Mouse (Mus musculus) gastrocnemius, postnatal 25 days (tissue): ENCODE measurements around the gene Col5a3. TPM values are rescaled to one million over a fixed set of nuclear protein-coding genes. Genes with fewer than 3 reads are reported as not detected.
"Not testable (repeated sequence)": the region's sequence is repeated elsewhere in the genome, so short reads cannot be mapped to it uniquely, and the experiment has no call there.

Experiments used
- DNase-seq: peaks from one replicate; pipeline ENCODE4 v3.0.0; 2022
- long read RNA-seq, 2 experiments: library from polyadenylated mRNA; stranded (forward); transcript quantifications; one replicate each; pipeline ENCODE4 v2.0.0; 2021
- total RNA-seq, 2 experiments: library from RNA; stranded (reverse); gene quantifications; 1 replicate in 1 of 2; 2 replicates in 1 of 2; pipeline ENCODE4 v1.2.3; 2021

Gene Col5a3
- total RNA-seq: 10 to 100 TPM; 37.8 to 41.0 TPM
- long read RNA-seq, experiment 1, full-length matches to known transcripts: 1 of 47 reads
- long read RNA-seq, experiment 1, partial matches to known transcripts: 19 of 47 reads
- long read RNA-seq, experiment 1, other reads (novel, unspliced or antisense): 27 of 47 reads
- long read RNA-seq, experiment 2, full-length matches to known transcripts: 1 of 26 reads
- long read RNA-seq, experiment 2, partial matches to known transcripts: 18 of 26 reads
- long read RNA-seq, experiment 2, other reads (novel, unspliced or antisense): 7 of 26 reads

DNA sequence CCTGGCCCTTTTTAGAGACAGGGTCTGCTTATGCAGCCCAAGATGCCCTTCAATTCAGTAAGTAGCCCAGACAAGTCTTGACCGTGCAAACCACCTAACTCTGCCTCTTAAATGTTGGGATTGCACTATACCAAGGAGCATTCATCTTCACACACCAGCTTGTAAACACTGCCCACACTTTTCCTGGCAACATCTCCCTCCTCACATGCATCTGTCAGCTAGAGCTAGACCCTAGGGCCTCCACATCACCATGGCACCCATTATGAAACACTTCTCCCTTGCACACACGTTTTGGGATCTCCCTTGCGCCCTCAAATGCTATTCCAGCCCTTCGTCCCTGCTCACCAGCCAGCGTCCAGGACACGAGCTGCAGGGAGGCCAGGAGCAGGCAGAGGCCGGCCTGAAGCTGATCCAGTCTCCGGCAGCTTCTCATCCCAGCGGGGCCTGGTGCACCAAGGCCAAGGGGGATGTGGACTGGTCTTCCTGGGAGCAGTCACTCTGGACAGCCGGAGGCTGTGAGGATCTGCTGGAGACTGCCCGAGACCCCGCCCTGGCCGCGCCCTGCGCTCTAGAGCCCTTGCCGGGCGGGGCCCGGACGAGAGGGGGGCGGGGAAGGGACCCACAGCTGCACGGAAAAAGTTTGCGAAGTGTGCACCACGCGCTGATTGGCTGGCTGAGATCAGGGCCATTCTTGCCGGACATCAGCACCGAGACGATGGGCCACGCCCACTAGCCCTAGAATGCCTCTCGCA lies at the start of gene Col5a3:
Gene Col5a3, minus strand, starts transcription at position 547 of the 752 bp plus-strand sequence.
- DNase-seq: peak; percentile 90

DNA sequence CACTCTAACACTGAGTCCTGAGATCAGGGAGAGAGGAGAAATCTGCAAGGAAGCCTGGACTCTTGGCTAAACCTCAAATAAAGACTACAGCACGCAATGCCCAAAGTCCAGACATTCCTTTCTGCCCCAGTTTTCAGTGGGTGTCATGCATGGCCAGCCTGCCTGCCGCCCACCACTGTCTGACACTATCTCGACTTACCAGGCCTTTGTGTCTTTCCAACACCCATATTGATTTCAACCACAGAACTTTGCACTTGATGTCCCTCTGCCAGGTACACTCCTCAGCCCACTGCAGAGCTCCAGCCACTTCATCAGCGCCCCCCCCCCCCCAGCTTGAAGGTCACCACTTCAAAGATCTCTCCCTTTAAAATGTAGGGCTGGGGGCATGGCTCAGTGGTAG lies 47.4 kb upstream of the Col5a3 start:
- no peak for DNase-seq

DNA sequence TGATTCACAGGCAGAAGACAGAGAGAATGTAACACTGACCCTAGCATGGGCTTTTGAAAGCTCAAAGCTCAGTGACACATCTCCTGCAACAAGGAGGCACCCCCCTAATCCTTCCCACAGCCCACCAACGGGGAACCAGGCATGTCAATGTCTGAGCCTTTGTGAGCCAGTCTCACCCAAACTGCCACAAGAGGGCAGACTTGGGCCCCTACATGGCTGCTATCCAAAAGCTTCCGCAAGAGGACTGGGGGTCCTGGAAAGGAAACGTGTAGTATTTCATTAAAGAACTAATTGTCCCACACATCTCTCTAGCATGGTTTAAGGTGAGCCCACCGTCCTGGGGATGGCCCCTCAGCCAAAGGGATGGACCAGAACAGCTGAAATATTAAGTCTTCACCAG lies 47.0 kb upstream of the Col5a3 start:
- no peak for DNase-seq

GRCm38 (mm10) chr9:20859926-20860325 lies 45.1 kb upstream of the Col5a3 start:
- DNase-seq: no peak

DNA sequence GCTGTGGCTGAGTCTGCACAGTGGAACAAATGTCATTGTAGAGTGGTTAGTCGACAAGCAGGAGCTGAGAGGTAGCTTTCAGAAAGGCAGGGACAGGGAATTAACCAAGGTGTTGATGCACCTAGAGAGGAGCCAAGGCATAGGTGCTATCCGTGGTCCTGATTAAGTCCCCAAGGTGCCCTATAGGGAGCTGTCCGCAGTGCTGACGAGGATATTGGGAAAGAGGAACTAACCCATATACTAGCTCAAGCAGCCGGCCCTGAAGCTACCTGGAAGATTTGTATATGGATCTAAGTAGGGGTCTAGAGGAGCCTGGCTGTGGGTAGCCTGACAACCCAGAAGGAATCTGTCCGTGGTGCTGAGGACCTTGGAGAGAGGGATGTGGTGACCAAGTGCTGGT lies 42.3 kb upstream of the Col5a3 start:
- DNase-seq: no peak

DNA sequence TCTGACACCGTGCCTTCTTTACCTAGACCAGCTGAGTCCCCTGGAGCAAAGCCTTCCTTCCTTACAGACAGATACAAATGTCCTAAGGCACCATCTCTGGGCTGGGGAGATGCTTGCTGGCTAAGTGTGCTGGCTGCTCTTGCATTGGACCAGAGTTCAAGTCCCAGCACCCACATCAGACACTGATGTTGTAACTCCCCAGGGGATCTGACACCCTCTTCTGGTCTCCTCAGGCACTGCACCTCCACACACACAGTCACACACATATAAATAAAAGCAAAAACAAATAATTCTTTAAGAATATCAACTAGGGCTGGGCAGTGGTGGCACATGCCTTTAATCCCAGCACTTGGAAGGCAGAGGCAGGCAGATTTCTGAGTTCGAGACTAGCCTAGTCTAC lies 35.3 kb upstream of the Col5a3 start:
- no peak for DNase-seq

DNA sequence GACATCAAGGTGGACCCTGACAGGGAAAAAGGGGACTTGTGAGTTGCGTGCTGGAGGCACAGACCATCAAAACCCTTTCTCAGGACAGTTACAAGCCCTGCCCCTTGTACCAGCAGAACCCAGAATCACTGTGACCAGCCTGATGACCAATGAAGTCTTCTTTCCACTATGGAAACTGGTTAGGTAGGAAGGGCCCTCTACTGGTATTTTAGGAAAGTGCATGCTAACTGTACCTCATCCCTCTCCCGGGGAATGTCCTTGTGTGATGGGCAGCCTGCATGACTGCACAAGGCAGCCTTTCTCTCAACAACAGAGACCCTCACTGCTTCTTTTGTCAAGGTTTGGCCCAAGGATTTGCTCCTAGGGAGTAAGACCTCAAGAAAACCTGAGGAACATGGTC lies 27.8 kb upstream of the Col5a3 start:
- DNase-seq: no peak

DNA sequence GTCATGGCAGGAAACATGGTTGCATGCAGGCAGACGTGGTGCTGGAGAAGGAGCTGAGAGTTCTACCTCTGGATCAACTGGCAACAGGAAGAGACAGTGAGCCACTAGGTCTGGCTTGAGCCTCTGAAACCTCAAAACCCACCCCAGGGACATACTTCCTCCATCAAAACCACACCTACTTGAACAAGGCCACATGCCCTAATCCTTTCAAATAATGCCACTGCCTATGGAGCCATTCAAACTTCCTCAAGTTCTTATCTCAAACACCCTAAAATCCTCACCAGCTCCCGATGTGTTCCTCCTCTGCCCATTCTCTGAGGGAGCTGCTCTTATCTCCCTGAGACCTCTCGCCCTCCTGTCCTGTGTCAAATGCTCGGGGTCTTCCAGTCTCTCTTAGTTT lies 27.3 kb upstream of the Col5a3 start:
- DNase-seq: no peak

- no peak for DNase-seq
Observed at GRCm38 (mm10) chr9:20838931-20839330, 24.1 kb upstream of the Col5a3 start.

DNA sequence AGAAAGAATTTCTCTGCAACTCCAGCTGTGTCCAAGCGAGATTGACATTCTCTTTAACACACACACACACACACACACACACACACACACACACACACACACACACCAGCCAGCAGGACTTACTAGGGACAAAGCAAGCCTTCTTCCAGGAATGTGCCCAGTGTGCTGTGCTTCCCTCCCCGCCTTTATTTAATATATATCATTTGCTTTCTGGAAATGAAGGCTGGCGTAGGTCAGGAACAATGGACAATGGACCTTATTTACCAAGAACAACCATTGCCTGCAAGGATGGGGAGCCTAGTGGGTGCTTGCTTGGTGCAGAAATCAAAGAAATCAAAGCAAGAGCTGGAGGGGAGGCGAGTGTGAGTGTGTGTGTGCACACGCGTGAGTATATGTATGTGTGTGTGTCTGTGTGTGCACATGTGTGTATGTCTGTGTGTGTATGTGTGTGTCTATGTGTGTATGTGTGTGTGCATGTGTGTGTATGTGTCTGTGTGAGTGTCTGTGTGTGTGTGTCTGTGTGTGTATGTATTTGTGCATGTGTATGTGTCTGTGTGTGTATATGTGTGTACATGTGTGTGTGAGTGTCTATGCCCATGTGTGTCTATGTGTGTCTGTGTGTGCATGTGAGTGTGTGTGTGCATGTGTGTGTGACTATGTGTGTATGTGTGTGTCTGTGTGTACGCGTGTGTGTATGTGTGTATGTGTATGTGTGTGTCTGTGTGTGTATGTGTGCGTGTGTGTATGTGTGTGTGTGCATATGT lies 22.5 kb upstream of the Col5a3 start:
- DNase-seq: no peak

GRCm38 (mm10) chr9:20835431-20835954 lies 20.6 kb upstream of the Col5a3 start:
- not testable (repeated sequence) for DNase-seq

DNA sequence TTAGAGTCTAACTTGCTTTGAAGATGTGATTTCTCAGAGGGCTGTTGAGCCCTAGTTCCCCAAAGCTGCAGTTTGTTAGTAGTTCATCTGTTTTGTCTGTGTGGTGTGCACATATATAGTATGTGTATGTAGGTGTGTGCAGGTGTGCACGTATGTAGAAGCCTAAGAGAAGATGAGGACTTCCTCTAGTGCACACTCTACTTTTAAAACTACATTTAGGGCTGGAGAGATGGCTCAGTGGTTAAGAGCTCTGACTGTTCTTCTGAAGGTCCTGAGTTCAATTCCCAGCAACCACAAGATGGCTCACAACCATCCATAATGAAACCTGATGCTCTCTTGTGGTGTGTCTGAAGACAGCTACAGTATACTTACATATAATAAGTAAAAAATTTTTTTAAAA lies 20.0 kb upstream of the Col5a3 start:
- no peak for DNase-seq

- DNase-seq: peak; percentile 96
Observed at GRCm38 (mm10) chr9:20830901-20831643, 16.2 kb upstream of the Col5a3 start.

DNA sequence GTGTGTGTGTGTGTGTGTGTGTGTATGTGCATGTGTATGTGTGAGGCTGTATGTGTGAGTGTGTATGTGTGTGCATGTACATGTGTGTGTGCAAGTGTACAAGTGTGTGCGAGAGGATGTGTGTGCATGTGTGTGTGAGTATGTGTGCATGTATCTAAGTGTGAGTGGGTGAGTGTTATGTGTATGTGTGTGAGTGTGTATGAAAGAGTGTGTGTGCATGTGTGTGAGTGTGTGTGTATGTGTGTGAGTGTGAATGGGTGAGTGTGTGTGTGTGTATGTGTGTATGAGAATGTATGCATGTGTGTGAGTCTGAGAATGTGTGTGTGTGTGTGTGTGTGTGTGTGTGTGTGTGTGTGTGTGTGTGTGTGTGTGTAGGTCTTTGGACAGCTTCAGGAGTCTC lies 13.3 kb upstream of the Col5a3 start:
- DNase-seq: no peak

DNA sequence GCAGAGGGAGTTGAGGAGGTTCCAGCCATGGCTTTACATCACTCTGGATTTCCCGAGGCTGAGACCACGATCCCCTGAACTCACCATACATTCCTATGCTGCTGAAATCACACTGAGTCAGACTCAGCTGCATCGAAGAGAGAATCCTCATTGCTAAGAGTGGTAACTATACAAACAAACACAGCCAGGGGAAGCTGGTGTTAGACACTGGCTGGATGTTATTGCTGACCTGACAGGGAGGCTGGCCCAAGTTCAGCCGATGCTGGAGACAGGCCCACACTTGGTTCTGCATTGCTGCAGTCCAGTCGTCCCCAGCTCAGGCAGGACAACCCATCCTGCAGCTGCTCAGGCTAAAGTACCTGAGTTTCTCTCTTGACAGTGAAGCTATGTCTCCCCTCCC lies 10.9 kb upstream of the Col5a3 start:
- DNase-seq: peak; percentile 42

DNA sequence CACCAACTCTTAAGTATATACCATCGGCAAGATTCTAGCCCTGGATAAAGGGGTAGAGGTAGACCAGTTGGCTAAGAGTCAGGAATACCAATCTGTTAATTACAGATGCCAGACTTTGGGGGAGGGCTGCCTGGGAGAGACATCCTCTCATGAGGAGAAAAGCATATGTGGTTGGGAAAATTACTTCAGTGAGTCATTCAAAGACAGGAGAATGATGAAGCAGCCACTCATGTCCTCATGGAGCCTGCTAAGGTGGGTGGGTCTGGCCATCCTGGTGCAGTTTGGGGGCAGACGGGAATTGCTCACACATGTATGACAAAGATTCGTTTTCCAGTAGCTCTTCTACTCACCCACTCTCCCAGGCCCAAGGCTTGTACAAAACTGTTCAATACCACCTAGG lies 8.0 kb upstream of the Col5a3 start:
- no peak for DNase-seq

DNA sequence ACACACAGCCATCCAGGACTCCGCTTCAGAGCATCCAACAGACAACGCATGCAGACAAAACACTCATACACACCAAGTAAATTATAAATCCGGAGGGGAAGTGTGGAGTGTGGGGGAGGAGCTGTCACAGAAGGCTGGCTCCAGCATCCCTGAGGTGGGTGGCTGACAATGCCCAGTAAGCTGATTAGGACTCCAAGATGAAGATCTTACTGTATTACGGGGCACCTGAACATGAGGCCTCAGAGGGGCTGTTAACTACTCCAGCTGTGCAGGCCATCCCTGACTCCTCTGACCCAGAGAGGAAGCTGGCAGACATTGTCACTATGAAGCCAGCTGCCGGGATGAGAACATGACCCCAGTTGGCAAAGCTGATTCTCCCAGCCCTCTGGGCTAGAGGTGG lies 5.1 kb upstream of the Col5a3 start:
- DNase-seq: no peak

DNA sequence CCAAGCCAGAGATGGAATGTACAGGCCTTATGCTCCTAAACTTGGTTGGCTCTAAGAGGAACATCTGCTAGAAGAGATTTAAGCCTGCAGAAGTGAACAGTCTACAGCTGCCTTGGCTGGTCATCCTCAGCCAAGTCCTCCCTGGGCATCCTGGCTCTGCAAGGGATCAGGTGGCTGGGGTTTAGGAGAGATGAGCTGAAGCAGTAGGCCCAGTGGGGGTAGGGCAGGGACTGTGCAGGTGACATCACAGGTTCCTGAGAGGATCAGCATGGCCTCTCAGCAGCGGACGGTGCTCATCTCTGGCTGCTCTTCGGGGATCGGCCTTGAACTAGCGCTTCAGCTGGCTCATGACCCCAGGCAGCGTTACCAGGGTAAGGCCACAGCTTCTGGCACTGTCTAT lies 3.4 kb upstream of the Col5a3 start, which contains the start of gene Rdh8:
Gene Rdh8, plus strand, starts transcription at position 268 of the 400 bp plus-strand sequence.
- DNase-seq: no peak

DNA sequence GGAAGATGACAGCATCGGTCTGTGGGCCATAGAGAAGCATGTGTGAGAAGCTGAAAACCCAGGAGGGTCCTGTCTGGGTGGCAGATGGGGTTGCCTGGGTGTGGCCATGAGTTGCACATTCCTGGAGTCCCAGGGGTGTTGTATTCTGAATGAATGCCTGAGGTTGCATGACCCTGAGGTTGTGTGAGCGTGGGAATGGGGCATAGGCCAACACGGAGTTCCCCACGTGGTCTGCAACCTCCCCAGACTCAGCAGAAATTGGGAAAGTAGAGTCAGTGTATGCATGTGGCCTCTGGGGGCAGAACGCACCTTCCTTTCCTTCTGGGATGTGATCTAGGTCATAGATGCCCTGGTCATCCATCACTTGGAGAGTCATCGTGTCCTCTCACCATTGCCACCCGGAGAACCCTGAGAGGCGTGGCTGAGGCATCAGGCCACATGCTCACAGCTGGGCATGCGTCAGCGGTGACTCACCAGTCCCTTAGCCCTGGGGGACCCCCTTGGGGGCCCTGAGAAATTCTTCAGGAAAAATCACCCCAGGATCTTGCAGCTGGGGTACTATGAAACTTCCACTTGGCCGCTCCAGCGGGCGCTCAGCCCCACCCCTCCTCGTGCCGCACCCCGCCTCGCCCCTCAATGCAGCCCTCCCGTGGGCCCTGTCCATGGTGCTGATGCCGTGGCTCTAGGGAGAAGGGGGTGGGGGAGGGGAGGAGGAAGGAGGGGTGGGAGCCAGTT lies 2.2 kb downstream of the Col5a3 start:
- DNase-seq: peak; percentile 32

GRCm38 (mm10) chr9:20810773-20811172 lies 4.1 kb downstream of the Col5a3 start:
- DNase-seq: no peak

DNA sequence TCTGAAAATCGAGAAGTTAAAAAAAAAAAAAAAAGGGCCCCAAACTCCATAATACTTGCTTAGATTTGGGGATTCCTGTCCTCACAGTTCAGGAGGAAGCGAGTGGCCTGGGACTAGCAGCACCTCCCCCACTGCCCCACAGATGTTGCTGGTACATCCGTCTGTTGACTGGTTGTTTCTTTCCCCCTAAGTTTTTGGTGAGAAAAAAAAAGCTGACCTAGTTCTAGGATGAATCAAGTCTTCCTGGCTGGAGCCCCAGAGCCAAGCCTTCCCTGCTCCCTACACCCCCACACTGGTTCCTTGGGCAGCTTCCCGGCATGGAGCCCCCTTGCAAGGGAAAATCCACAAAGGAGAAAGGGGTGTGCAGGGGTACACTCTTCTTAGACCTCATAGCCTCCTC lies 4.6 kb downstream of the Col5a3 start:
- DNase-seq: peak; percentile 53
